Mouse (Mus musculus) adrenal gland, postnatal 14 days (tissue): ENCODE measurements at regions not wholly inside any gene's neighbourhood (a gene's known extent, or its start where the extent isn't known, plus 50 kb on each side); places are given as distances from the start of the nearest gene placed in this dataset.

Experiments
- DNase-seq: peaks from one replicate; pipeline ENCODE4 v3.0.0; 2021; ENCODE audit warnings: mixed read lengths

DNA sequence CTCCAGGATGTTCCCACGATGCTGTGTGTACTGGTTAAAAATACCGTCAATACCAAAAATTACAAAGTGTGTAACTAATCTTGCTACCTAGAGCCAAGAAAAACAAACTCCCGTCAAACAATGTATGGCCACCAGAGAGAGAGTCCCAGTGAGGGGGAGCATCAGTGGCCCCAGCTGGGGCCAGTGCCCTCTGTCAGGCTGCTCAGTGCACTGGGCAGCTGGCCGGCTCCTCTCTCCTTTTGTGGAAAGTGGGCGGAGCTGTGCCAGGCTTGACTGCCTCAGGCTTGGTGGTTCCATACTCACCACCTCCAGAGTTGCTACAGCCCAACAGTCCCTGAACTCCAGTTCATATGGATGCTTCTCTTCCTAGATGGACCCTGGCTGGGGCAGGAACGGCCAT is 53.8 kb upstream of the Sept5 start:
- DNase-seq, result peak; percentile 14

- peak; percentile 21 for DNase-seq
Observed at GRCm38 (mm10) chr16:18686044-18686761, 56.4 kb upstream of the Sept5 start.

GRCm38 (mm10) chr16:18686916-18687315 is 57.2 kb upstream of the Sept5 start:
- DNase-seq, result peak; percentile 97

DNA sequence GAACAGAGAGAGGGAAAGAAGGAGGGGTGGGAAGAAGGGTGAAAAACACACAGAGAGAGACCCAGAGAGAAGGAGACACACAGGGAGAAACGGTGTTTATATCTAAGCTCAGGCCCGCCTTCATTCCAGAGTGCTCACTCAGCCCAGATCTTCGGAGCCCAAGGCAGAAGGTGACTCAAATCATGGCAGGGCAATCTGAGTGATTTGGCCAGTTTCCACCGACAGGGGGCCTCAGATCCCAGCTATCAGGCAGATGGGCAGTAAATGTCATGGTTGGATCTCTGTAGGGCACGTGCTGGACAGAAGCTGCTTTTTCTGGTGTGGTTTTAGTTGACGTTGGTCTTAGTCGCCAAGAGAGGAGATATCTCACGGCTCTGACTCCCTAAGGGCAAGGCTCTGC is 57.6 kb upstream of the Sept5 start:
- peak; percentile 92 for DNase-seq

- DNase-seq, result no peak
Observed at GRCm38 (mm10) chr16:18695596-18695995, 65.8 kb upstream of the Sept5 start.

DNA sequence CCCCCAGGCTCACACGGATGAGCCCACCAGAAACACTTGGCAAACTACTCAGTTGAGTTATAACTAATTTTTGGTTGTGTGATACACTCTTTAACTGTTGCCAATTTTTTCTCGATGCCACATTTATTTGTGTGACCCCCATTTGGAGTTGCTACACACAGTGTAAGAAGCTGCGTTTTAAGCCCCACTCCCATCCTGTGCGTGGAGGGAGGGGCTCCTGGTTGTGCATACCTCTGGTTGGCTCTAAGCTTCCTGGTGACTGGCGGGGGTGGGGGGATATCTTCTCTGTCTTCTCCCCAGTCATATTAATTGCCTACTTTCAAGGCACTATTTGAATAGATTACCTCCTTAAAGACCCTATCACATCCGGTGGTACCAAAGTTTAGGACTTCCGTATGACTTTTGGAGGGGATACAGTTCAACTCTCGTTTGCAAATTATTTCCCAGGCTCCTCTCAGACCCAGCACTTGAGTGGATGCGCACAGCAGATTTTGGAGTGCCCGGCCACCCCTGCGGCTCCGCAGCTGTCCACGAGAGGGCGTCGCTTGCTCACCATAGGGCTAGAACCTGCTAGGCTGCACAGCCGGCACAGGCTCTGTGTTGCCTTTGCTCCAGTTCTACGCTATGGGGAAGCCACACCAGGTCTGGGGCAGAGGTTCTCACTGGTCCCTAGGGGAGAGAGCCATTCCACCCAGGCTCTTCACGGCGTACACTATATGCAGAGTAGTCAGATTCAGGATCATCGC is 66.5 kb upstream of the Sept5 start:
- peak; percentile 94 for DNase-seq

GRCm38 (mm10) chr16:18696820-18697168 is 67.0 kb upstream of the Sept5 start:
- peak; percentile 17 for DNase-seq

DNA sequence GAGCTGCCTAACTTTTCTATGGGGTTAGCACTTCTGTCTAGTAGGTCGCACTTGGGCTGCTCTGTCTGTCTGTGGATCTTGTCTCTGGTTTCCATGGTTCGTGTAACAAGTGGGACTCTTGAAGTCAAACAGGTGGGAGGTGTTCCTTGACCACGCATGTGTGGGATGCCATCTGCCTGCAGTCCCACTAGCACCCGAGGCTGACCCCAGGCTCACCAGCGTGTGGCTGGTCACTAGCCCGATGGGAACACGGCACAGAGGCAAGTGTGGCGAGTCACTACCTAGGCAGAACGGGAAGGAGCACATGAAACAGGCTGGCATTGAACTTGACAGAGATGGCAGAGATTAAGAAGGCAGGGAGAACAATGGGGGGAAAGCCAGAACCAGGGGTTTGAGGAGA is 72.5 kb upstream of the Cldn5 start:
- no peak for DNase-seq

DNA sequence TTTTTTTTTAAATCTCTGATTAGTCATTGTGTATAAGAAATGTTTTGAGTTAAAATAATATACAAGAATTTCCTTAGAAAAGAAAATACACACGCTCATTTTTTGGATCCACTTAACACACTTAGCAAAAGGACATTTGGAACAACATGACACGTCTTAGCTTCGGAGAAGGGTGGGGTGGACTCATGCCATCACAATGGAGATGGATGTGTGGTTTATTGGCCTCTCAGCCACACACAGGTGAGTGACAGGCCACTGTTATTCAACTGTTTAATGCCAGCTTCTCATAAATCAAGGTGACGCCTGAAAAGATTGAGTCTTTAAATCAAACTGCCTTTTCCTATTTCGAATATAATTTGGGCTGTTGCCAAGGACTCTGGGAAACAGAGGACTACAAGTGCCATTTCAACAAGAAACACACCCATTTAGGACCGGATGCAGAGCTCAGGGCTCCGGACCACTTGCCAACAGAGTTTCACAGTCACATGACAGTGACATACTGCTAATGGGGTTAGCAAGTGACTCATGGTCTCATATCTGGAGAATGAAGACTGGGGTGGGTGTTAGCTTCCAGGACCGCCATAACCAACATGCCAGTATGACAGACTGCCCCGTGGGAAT is 71.5 kb upstream of the Cldn5 start:
- peak; percentile 57 for DNase-seq

DNA sequence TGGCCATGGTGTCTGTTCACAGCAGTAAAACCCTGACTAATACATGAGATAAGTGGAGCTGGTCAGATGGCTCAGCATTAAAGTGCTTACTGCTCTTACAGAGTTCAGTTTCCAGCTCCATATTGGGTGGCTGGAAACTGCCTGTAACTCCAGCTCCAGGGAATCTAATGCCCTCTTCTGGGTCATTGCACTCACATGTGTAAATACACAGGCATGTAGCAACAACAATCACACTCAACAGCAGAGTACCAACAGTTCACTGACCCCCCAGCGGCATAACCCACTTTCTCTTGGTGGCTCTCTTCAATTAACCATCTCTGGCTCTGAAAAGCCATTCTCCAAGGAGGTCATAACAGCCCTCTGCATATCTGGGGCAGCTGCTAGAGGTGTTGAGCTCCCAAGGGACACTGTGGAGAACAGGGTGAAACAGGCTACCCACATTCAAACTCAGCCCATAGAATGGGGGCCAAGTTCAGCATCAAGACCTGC is 65.0 kb upstream of the Cldn5 start:
- DNase-seq, result no peak

DNA sequence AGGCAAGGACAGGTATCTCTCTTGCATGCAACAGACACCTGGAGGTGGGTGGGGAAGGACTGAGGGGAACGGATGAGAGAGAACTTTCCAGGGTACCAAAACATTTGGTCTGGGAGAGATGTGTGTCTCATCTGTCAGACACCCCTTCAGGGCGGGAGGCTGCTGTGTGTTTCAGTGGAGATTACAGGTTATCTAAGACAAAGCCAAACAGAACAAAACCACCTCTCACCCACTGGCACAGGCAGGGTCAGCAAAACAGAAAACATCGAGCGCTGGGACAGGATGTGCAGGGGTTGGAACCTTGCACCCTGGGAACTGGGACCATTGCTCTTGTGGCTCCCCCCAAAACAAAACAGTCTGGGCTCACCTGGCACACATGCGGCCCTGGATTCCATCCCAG is 63.6 kb upstream of the Cldn5 start:
- DNase-seq, result no peak

DNA sequence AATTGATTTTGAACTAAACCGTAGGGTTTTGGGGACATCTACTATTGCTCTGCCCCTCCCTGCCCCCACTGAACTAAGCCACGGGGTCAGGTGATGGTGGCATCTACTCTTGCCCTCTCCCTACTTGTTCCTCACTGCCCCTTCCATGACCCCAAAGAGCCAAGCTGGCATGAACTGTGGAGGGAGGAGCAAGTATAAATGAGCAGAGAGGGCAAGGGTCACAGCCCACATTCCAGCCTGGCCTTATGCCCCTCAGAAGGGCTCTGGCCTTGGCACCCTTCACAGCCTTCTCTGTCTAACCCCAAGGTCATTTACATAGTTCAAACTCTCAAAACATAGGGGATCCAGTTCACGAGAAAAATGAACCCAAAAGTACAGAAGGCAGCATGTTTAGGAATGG is 61.3 kb upstream of the Cldn5 start:
- no peak for DNase-seq

DNA sequence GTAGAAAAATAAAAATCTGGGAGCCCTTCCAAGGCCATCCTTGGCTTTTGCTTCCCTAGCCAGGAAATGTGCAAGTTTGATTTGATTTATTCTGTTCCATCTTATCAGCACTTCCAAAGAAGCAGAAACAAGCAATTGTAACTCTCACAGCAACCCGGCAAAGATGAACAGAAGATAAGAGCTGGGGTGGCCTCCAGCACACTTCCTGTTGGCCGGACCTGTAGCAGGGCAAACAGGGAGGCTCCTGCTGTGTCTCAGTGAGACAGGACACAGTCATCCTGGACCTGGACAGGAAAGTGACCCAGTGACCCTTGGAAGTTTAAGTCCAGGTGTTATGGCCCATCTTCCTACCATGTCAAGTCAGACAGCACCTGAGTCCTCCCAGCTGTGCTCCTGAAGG is 58.6 kb upstream of the Cldn5 start:
- DNase-seq, result peak; percentile 58

- DNase-seq, result no peak
Observed at GRCm38 (mm10) chr16:18720433-18721233, 56.0 kb upstream of the Cldn5 start.

- DNase-seq, result no peak
Observed at GRCm38 (mm10) chr16:18723186-18723843, 53.3 kb upstream of the Cldn5 start.

DNA sequence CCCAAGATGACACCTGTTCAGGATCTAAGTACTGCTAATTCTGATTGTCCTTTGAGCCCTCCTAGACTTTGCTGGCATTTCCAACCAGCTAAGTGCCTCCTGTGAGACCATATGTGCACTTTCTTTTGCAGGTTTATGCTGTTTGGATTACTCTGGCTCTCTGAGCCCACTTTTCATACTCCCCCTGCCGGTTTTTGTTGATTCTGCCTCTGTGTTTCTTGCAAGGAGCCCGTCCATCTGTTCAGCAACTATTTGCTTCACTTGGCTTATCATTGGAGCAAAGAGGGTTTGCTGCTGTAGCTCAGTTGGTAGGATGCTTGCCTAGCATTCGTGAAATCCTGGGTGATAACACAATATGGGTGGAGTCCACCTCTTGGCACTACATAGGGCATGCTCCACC is 52.8 kb upstream of the Cldn5 start:
- no peak for DNase-seq

- DNase-seq, result no peak
Observed at GRCm38 (mm10) chr16:18724706-18725105, 51.9 kb upstream of the Cldn5 start.
